Mouse (Mus musculus) colon, adult 2 months (tissue): Measurements from ENCODE around the gene Lrrc61. TPM values are rescaled to one million over a fixed set of nuclear protein-coding genes. Genes with fewer than 3 reads are reported as not detected.

ENCODE experiments used
- polyA plus RNA-seq: library from polyadenylated mRNA; depleted of rRNA; stranded (reverse); fragments of >200 nt; gene quantifications from 2 replicates; pipeline ENCODE4 v1.2.3, GENCODE M21; 2012; rRNA removed

Gene Lrrc61
- polyA plus RNA-seq = 17.5 and 23.2 TPM in 2 replicates

DNA sequence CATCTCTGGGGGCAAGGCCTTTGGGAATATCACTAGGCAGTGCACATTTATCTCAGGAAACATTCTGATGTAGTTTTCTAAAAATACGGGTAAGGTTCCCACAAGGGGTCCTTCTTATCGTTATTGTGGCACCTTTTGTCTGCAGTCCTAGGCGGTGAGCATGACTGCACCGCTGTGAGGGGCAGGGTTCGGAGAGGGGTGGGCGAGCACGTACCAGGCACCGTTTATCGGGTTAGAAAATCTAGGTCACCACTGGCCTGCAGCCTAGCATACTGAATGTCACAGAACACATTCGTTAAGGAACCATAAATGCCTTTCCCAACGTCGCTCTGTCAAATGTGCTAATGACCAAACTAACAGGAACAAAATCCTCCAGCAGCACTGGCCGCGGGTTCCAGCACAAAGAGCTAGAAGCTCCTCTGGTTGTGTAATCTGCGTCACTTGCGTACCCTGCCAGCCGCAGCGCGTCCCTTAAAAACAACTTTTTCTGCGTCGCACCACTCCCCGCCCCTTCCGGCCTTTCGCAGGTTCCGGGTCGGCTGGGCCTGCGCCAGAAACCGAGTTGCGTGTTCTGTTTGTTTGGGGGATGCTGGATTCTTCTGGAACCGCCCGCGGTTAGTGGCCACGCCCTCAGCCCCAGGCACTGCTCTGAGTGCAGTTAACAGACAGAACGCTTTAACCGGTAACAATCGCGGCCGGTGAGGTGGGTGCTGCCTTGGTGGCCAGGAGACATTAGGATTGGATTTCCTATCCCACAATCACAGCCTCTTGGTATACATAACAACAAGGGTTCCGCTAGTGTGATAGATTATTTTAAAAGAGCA lies at the start of gene Lrrc61:
Lrrc61 (plus strand) TSS at position 517 of the 824 bp plus-strand sequence.

GRCm38 (mm10) chr6:48537105-48537954 lies 17.3 kb upstream of the Lrrc61 start, which contains the start of gene Atp6v0e2:
TSS of gene Atp6v0e2 (plus strand) at chr6:48537615.

GRCm38 (mm10) chr6:48572572-48573061 lies 18.0 kb downstream of the Lrrc61 start, which contains the start of gene Rarres2:
TSS of gene Rarres2 (minus strand) at chr6:48572789.

DNA sequence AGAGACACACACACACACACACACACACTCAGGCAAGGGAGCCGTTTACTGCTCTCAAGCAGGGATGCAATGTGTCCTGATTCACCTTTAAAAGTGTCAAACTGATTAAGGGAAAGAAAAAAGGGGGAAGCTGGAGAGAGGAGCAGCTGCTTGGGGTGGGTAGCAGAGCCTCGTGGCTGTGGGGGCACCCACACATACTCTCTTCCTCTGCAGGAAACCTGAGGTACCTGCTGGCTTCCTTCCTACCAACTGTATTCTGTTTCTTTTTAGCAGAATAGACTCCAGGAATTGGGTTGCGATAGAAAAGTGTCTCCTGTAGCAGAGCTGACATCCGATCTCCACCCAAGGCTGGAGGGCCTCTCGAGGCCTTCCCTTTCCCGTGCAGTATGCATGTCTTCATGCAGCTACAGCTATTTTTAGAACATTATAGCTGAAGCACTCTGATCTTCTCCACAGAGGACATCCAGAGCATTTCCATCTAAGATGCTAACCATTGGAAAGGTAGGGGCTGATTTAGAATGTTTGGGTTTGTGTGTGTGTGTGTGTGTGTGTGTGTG lies 34.7 kb downstream of the Lrrc61 start, which contains the start of gene Gm45021:
Gm45021 (plus strand) TSS at position 417 of the 557 bp plus-strand sequence.

DNA sequence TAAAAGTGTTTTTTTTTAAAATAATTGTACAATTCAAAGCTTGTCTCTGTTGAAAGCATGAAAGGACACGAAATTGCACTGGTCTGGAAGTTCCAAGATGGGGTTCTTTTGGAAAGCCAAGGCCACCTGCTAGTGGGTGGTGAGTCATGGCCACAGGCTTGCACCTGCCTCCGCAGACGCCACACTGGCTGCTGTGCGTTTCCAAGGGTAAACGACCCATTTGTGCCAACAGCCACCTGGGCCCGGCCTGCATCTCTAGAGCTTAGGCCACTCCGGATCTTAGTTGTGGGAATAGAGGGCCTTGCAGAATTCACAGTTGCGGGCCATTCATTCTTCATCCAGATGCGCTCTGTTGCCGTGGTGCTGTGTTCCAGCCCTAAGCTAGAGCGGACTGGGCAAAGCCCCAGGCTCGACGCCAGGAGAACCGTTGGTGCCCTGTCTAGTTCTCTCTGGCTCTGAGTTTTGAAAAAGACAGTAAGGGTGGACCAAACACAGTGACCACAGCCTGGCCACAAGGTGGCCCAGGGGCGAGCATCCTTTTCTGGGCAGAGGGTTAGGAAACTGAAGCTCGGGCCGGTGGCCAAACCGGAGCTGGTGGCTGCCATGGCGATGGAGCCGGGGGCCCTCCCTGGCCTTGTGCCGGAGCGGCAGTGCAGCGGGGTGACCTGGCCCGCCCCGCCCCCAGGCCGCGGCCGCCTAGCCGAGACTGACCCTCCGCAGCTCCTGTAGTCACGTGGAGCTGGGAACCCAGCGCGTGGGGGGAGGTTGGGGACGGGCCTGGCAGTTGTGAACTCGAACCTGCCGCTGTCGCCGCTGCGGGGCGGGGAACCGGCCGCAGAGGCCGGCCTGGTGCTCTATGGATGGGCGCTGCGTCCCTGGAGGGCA lies 38.8 kb downstream of the Lrrc61 start, which contains the start of the genes Repin1 and Gm44965:
Repin1 (plus strand) TSS at position 726 of the 885 bp plus-strand sequence.
Gm44965 (plus strand) TSS at position 784 of the 885 bp plus-strand sequence.

GRCm38 (mm10) chr6:48601271-48602079 lies 46.9 kb downstream of the Lrrc61 start, which contains the start of gene Zfp775:
TSS of gene Zfp775 (plus strand) at chr6:48602063.

Other genes starting within 250 kb of the Lrrc61 start
- 19.6 and 20.4 TPM in 2 replicates for gene Krba1, start 159.2 kb upstream of the Lrrc61 start, polyA plus RNA-seq
- 107 and 109 TPM in 2 replicates for gene Zfp467, start 109.0 kb upstream of the Lrrc61 start, polyA plus RNA-seq
- 8.5 and 10.9 TPM in 2 replicates for gene Sspo, start 106.6 kb upstream of the Lrrc61 start, polyA plus RNA-seq
- 40.5 and 51.5 TPM in 2 replicates for gene Atp6v0e2, start 17.2 kb upstream of the Lrrc61 start, polyA plus RNA-seq
- gene Rarres2, start 18.0 kb downstream of the Lrrc61 start, polyA plus RNA-seq = 121 and 133 TPM in 2 replicates
- not detected in 2 replicates for gene Gm45021, start 34.8 kb downstream of the Lrrc61 start, polyA plus RNA-seq
- 51.4 and 56.7 TPM in 2 replicates for gene Repin1, start 39.1 kb downstream of the Lrrc61 start, polyA plus RNA-seq
- 0.88 and 1.0 TPM in 2 replicates for gene Gm44965, start 39.1 kb downstream of the Lrrc61 start, polyA plus RNA-seq
- 12.6 and 15.4 TPM in 2 replicates for gene Zfp775, start 47.3 kb downstream of the Lrrc61 start, polyA plus RNA-seq
- 56.4 and 73.1 TPM in 2 replicates for gene AI854703, start 72.0 kb downstream of the Lrrc61 start, polyA plus RNA-seq
- 1.1 and 1.5 TPM in 2 replicates for gene Gimap8, start 92.4 kb downstream of the Lrrc61 start, polyA plus RNA-seq
- gene Gimap9, start 121.3 kb downstream of the Lrrc61 start, polyA plus RNA-seq = 1.5 and 1.9 TPM in 2 replicates
- gene Gimap4, start 129.8 kb downstream of the Lrrc61 start, polyA plus RNA-seq = 2.8 and 3.0 TPM in 2 replicates
- 2.7 and 2.9 TPM in 2 replicates for gene Gimap6, start 153.4 kb downstream of the Lrrc61 start, polyA plus RNA-seq
- not detected in 2 replicates for gene Gm28053, start 163.8 kb downstream of the Lrrc61 start, polyA plus RNA-seq
- 0.36 and 0.84 TPM in 2 replicates for gene Gimap7, start 163.8 kb downstream of the Lrrc61 start, polyA plus RNA-seq
- gene Gimap1, start 184.3 kb downstream of the Lrrc61 start, polyA plus RNA-seq = 8.0 and 8.9 TPM in 2 replicates
- 4.9 and 5.8 TPM in 2 replicates for gene Gimap5, start 191.4 kb downstream of the Lrrc61 start, polyA plus RNA-seq
- gene Gimap3, start 216.1 kb downstream of the Lrrc61 start, polyA plus RNA-seq = 4.9 and 5.6 TPM in 2 replicates